8 mouse cellular contexts compared by ENCODE assay signal in the genomic region with DNA sequence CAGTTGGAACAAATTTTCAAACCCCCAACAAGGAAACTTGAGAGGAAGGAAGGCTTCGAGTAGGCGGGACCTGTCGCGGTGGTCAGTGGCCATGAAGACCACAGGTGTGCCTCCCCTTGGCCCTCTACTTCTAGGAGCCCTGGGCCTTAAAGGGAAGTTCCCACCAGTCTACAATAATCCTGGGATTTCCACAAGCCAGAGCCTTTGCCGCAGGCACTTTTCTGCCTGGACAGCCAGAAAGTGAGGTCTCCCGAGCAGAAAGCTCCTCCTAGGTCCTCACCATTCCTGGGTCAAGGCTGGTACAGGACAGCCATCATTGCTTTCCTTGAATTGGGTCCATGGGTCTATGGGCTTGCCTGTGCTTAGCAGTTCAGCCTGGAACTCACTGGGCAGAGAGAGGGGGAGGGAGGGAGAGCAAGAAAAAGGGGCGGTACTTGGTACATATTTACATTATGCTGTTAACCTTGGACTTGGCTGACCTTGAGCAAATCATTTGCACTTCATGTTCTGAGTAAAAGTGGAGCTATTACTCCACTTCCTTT. TPM values are rescaled to one million over a fixed set of nuclear protein-coding genes. Genes with fewer than 3 reads are reported as not detected.
DNase-seq lines count a peak whose midpoint lies in the region; ATAC-seq and TF ChIP-seq lines count a peak whose summit lies in the region.

No protein-coding gene starts in this region.

- DNase-seq in A20 (ENCODE audit: low read depth, low spot score) = peak; percentile 53
- peak; percentile 55 to 79 for DNase-seq in kidney, postnatal 36 days
- DNase-seq in urinary bladder, postnatal 10 days (ENCODE audit: low spot score) = no peak
- no peak for DNase-seq in layer of hippocampus, postnatal 25 days (ENCODE audit: extremely low spot score in 1 of 2, low spot score in 1 of 2)
- no peak for DNase-seq in gastrocnemius, adult 18-20 months (ENCODE audit: low spot score)

- ATAC-seq in heart, embryonic 14.5 days (ENCODE audit: insufficient number of reproducible peaks, insufficient read depth, low FRiP score, low read depth) = no peak
- ATAC-seq in midbrain, embryonic 12.5 days (ENCODE audit: low FRiP score, low read depth) = no peak

- peak overlapping the region; percentile 76 for H3K4me3 ChIP-seq in E14TG2a.4 (replicated peaks; ENCODE audit: low read length)
- peak overlapping the region; percentile 3 to 35; a peak in 3 of 4 replicates for H3K4me3 ChIP-seq in heart, embryonic 14.5 days (ENCODE audit: control insufficient read depth in 1 of 2, insufficient read depth in 1 of 2, low read depth in 1 of 2, low read length in 2 of 2)
- no peak overlapping the region for H3K4me3 ChIP-seq in midbrain, embryonic 12.5 days

- no peaks in the 10 kb centered on the region for H3K27me3 ChIP-seq in E14TG2a.4 (ENCODE audit: insufficient read depth, low read length)
- H3K27me3 ChIP-seq in heart, embryonic 14.5 days (ENCODE audit: control insufficient read depth, insufficient read depth, low read length) = no peaks in the 10 kb centered on the region
- H3K27me3 ChIP-seq in midbrain, embryonic 12.5 days = 0 out of 2 replicates have a peak, but pooled peaks cover 11% of the 10 kb centered on the region

- no peaks in the 10 kb centered on the region for H3K36me3 ChIP-seq in E14TG2a.4 (ENCODE audit: insufficient read depth, low read length)
- no peaks in the 10 kb centered on the region for H3K36me3 ChIP-seq in heart, embryonic 14.5 days (ENCODE audit: control insufficient read depth, insufficient read depth, low read length)
- H3K36me3 ChIP-seq in midbrain, embryonic 12.5 days = no peaks in the 10 kb centered on the region

- TF ChIP-seq CTCF in E14TG2a.4 (conservative IDR thresholded peaks at IDR 0.05; ENCODE audit: low read length) = no peak

- 14% methylated on average over 7 of the region's 7 CpGs for WGBS in heart, embryonic 14.5 days
- 14% methylated on average over 7 of the region's 7 CpGs for WGBS in midbrain, embryonic 12.5 days

- peak overlapping the region; percentile 84 for H3K9ac ChIP-seq in heart, embryonic 14.5 days (ENCODE audit: low read length)
- peak overlapping the region; percentile 20 for H3K9ac ChIP-seq in midbrain, embryonic 12.5 days (replicated peaks)

- peaks cover 82% of the 10 kb centered on the region for H3K4me1 ChIP-seq in E14TG2a.4 (replicated peaks; ENCODE audit: low read depth, low read length)
- H3K4me1 ChIP-seq in heart, embryonic 14.5 days (ENCODE audit: control insufficient read depth in 2 of 2, insufficient read depth in 2 of 2, low read length in 2 of 2) = peaks cover 55 to 86% of the 10 kb centered on the region in 2 experiments
- peaks cover 92% of the 10 kb centered on the region for H3K4me1 ChIP-seq in midbrain, embryonic 12.5 days

- H3K4me2 ChIP-seq in heart, embryonic 14.5 days (ENCODE audit: low read length) = peak overlapping the region; percentile 82
- H3K4me2 ChIP-seq in midbrain, embryonic 12.5 days (replicated peaks) = peak overlapping the region; percentile 50

- H3K27ac ChIP-seq in heart, embryonic 14.5 days (replicated peaks in 1 of 2; ENCODE audit: control insufficient read depth in 1 of 2, insufficient read depth in 1 of 2, low read depth in 2 of 2, low read length in 2 of 2) = peak overlapping the region; percentile 97 to 99
- H3K27ac ChIP-seq in midbrain, embryonic 12.5 days (replicated peaks) = peak overlapping the region; percentile 47

- no peaks in the 10 kb centered on the region for H3K9me3 ChIP-seq in E14TG2a.4 (ENCODE audit: low read length)
- H3K9me3 ChIP-seq in heart, embryonic 14.5 days (ENCODE audit: control insufficient read depth, low read length) = no peaks in the 10 kb centered on the region
- H3K9me3 ChIP-seq in midbrain, embryonic 12.5 days = no peaks in the 10 kb centered on the region

RNA-seq across cellular contexts. Expression of gene Irf2bpl, which starts 4.6 kb away (rescaled TPM):
- polyA plus RNA-seq in heart, embryonic 14.5 days (2014; fragmentation: Nextera tagmentation; extraction: Ambion mirVana) = 32.8 and 36.1 TPM in 2 replicates
- 74.0 and 76.0 TPM in 2 replicates for polyA plus RNA-seq in midbrain, embryonic 12.5 days (2016; fragmentation: Nextera tagmentation; extraction: Ambion mirVana)
- 10 to 100 TPM; 68.0 to 70.8 TPM for total RNA-seq in layer of hippocampus, postnatal 25 days (2021)
- 10 to 100 TPM; 20.3 to 24.8 TPM for total RNA-seq in gastrocnemius, adult 18-20 months (2021)

RNA-seq across cellular contexts. Expression of gene Cipc, which starts 57.7 kb away (rescaled TPM):
- 26.6 and 27.1 TPM in 2 replicates for polyA plus RNA-seq in heart, embryonic 14.5 days (2014; fragmentation: Nextera tagmentation; extraction: Ambion mirVana)
- polyA plus RNA-seq in midbrain, embryonic 12.5 days (2016; fragmentation: Nextera tagmentation; extraction: Ambion mirVana) = 44.3 and 46.4 TPM in 2 replicates
- 10 to 100 TPM; 62.0 to 74.2 TPM for total RNA-seq in layer of hippocampus, postnatal 25 days (2021)
- 10 to 100 TPM; 30.9 to 34.6 TPM for total RNA-seq in gastrocnemius, adult 18-20 months (2021)

Comparison
In these comparisons a context has a peak if more than half of its experiments do, and no peak if none do; other contexts are left out.
1. DNase-seq: peak in A20 (single experiment) and kidney, postnatal 36 days (2 of 2); none in urinary bladder, postnatal 10 days (single experiment), layer of hippocampus, postnatal 25 days (0 of 2) and gastrocnemius, adult 18-20 months (single experiment).